Mouse (Mus musculus) thymus, adult 2 months (tissue): ENCODE measurements around the gene Rbm38.

Source experiments
- CTCF ChIP-seq: fragments of 200-500 bp; IDR thresholded peaks from 2 replicates; pipeline ENCODE4 v1.5.1; 2012; ENCODE audit warnings: mild to moderate bottlenecking, control low read depth, low read length, moderate library complexity, borderline replicate concordance; ENCODE audit not compliant: control insufficient read depth, poor library complexity, insufficient read depth; ENCODE audit errors: extremely low read depth
- POLR2A ChIP-seq: fragments of 200-500 bp; IDR thresholded peaks from 2 replicates; pipeline ENCODE4 v1.6.1; 2012; ENCODE audit warnings: mild to moderate bottlenecking, low read length, control low read depth, moderate library complexity; ENCODE audit not compliant: control insufficient read depth, poor library complexity, insufficient read depth; ENCODE audit errors: extremely low read depth

- TF ChIP-seq CTCF = no peak
- TF ChIP-seq POLR2A = no peak
Measured at GRCm38 (mm10) chr2:173060450-173060849, 40.2 kb downstream of the Rbm38 start.
